In genomic region chr4:46201834-46202561, GRCm38 (mm10) we compare ENCODE assay signal across 7 mouse cellular contexts. TPM values are rescaled to one million over a fixed set of nuclear protein-coding genes. Genes with fewer than 3 reads are reported as not detected.
DNase-seq lines count a peak whose midpoint lies in the region; ATAC-seq lines count a peak whose summit lies in the region.

No protein-coding gene starts in this region.

- ATAC-seq in common myeloid progenitor, adult 5-6 weeks (replicated peaks; ENCODE audit: low read depth, poor library complexity, severe bottlenecking), result peak; percentile 95
- peak; percentile 78 for ATAC-seq in hindbrain, embryonic 16.5 days

- peak overlapping the region; percentile 68 for H3K27ac ChIP-seq in hindbrain, embryonic 16.5 days (ENCODE audit: low read depth, low read length)

- no peaks in the 10 kb centered on the region for H3K36me3 ChIP-seq in hindbrain, embryonic 16.5 days (ENCODE audit: control insufficient read depth, insufficient read depth, low read length)

- H3K9ac ChIP-seq in hindbrain, embryonic 16.5 days (ENCODE audit: low read depth, low read length), result peak overlapping the region; percentile 65

- H3K4me3 ChIP-seq in hindbrain, embryonic 16.5 days (ENCODE audit: low read length), result peak overlapping the region; percentile 42

- H3K4me2 ChIP-seq in hindbrain, embryonic 16.5 days (ENCODE audit: low read length), result peak overlapping the region; percentile 64

- H3K4me1 ChIP-seq in hindbrain, embryonic 16.5 days (ENCODE audit: control insufficient read depth, insufficient read depth, low read depth, low read length), result no peaks in the 10 kb centered on the region; the same call in none of the 2 replicates

- no peaks in the 10 kb centered on the region for H3K9me3 ChIP-seq in hindbrain, embryonic 16.5 days (ENCODE audit: control insufficient read depth, low read length)

- peaks cover 5% of the 10 kb centered on the region; the same call in 1 of the 2 replicates for H3K27me3 ChIP-seq in hindbrain, embryonic 16.5 days (replicated peaks; ENCODE audit: control insufficient read depth, insufficient read depth, low read length)

- peak; percentile 78 for DNase-seq in adipocyte (ENCODE audit: low spot score)
- DNase-seq in gastrocnemius, adult 8-10 months (ENCODE audit: low spot score in 2 of 2), result peak; percentile 9 to 33
- DNase-seq in layer of hippocampus, postnatal 36 days, result peak; percentile 44 to 60
- DNase-seq in lung, postnatal 36 days, result peak; percentile 81
- DNase-seq in right cerebral cortex, adult 2 months (ENCODE audit: low spot score in 2 of 2), result peak; percentile 71 to 77

- 5% methylated on average over 7 of the region's 7 CpGs for WGBS in hindbrain, embryonic 16.5 days

RNA-seq across cellular contexts. Expression of gene Xpa, which starts 5.9 kb away (rescaled TPM):
- total RNA-seq in common myeloid progenitor, adult 5-6 weeks (2017), result 33.2 and 41.7 TPM in 2 replicates
- total RNA-seq in gastrocnemius, adult 8-10 months (2022), result 1 to 10 TPM; 4.9 to 8.6 (median 6.7) TPM
- 23.5 and 25.8 TPM in 2 replicates for polyA plus RNA-seq in hindbrain, embryonic 16.5 days (2015; fragmentation: Nextera tagmentation; extraction: Ambion mirVana)
- total RNA-seq in layer of hippocampus, postnatal 36 days (2021), result 10 to 100 TPM; 14.0 to 15.1 TPM

Comparison
In these comparisons a context has a peak if more than half of its experiments do, and no peak if none do; other contexts are left out.
1. Peak in every context shown above with its lines: DNase-seq, ATAC-seq, H3K4me3 ChIP-seq and H3K27ac ChIP-seq.
2. DNase-seq: peak in every context shown above with its lines; median percentile 81 in lung, postnatal 36 days; 78 in adipocyte; 74 in right cerebral cortex, adult 2 months; 52 in layer of hippocampus, postnatal 36 days; 21 in gastrocnemius, adult 8-10 months.